Mouse (Mus musculus): ENCODE measurements at regions not wholly inside any gene's neighbourhood (a gene's known extent, or its start where the extent isn't known, plus 50 kb on each side); places are given as distances from the start of the nearest gene placed in this dataset.

GRCm38 (mm10) chr3:51170225-51170852 lies 53.9 kb upstream of the Noct start:
- ATAC-seq (ENCODE audit: extremely low read depth, insufficient number of reproducible peaks, low FRiP score, poor library complexity, severe bottlenecking): no peak
- Histone ChIP-seq H3K27me3 (ENCODE audit: insufficient read depth, low read length) (no peaks in the 10 kb centered on the region), H3K4me1 (ENCODE audit: insufficient read depth, low read depth, low read length) (no peaks in the 10 kb centered on the region), H3K36me3 (replicated peaks) (no peaks in the 10 kb centered on the region), H3K9me3 (replicated peaks) (no peaks in the 10 kb centered on the region), H3K4me3 (ENCODE audit: low read depth, low read length) (no peak overlapping the region)
- TF ChIP-seq POLR2AphosphoS5 (IDR thresholded peaks at IDR 0.05; ENCODE audit: insufficient replicate concordance, low read depth, low read length) (no peak), CTCF (IDR thresholded peaks at IDR 0.05; ENCODE audit: low read depth, low read length) (peak; percentile 71)
- peak; percentile 32 for DNase-seq (ENCODE audit: low spot score)
